Mouse (Mus musculus) hematopoietic stem cell, adult 5-6 weeks (primary cell): Measurements from ENCODE around the gene Nat10. TPM values are rescaled to one million over a fixed set of nuclear protein-coding genes. Genes with fewer than 3 reads are reported as not detected.

ENCODE experiments used
- ATAC-seq, 2 experiments: fragments of 125-278 bp in 1 of 2; replicated peaks in 1 of 2; 2 replicates each; pipeline ENCODE4 v1.8.0; 2016 to 2017; ENCODE audit warnings: inconsistent platforms in 2 of 2, mild to moderate bottlenecking in 2 of 2, moderate number of reproducible peaks in 2 of 2, low read depth in 1 of 2, moderate TSS enrichment in 1 of 2; ENCODE audit not compliant: low FRiP score in 2 of 2, poor library complexity in 2 of 2, severe bottlenecking in 2 of 2, insufficient read depth in 1 of 2, low TSS enrichment in 1 of 2
- total RNA-seq: library from RNA; stranded (forward); fragments of 172-1452, 232-1000 nt; gene quantifications from 2 replicates; pipeline ENCODE4 v1.2.3, GENCODE M21; 2017

Nat10 gene
- total RNA-seq, 1 experiment from 2014 or later, result 58.4 TPM

- peak; percentile 9 to 22; a peak in 1 of 4 replicates for ATAC-seq
Observed at GRCm38 (mm10) chr2:103706226-103706625, 54.8 kb downstream of the Nat10 start.

GRCm38 (mm10) chr2:103705826-103706225, 55.2 kb downstream of the Nat10 start:
- no peak; a peak in 1 of 4 replicates for ATAC-seq

- no peak for ATAC-seq
Observed at GRCm38 (mm10) chr2:103703865-103704264, 57.2 kb downstream of the Nat10 start.

- peak; percentile 38 to 40; a peak in 3 of 4 replicates for ATAC-seq
Observed at GRCm38 (mm10) chr2:103703336-103703735, 57.7 kb downstream of the Nat10 start.

GRCm38 (mm10) chr2:103700514-103700913, 60.6 kb downstream of the Nat10 start:
- no peak for ATAC-seq

- no peak for ATAC-seq
Observed at GRCm38 (mm10) chr2:103696177-103696576, 64.9 kb downstream of the Nat10 start.

GRCm38 (mm10) chr2:103694777-103695563, 66.1 kb downstream of the Nat10 start:
- peak; percentile 16 to 54; a peak in 1 of 4 replicates for ATAC-seq

- ATAC-seq, result no peak
Observed at GRCm38 (mm10) chr2:103692810-103693209, 68.3 kb downstream of the Nat10 start.

- ATAC-seq, result no peak
Observed at GRCm38 (mm10) chr2:103691278-103691677, 69.8 kb downstream of the Nat10 start.

- ATAC-seq, result no peak
Observed at GRCm38 (mm10) chr2:103690828-103691227, 70.2 kb downstream of the Nat10 start.

- no peak for ATAC-seq
Observed at GRCm38 (mm10) chr2:103690425-103690824, 70.6 kb downstream of the Nat10 start.

GRCm38 (mm10) chr2:103687888-103688287, 73.2 kb downstream of the Nat10 start:
- ATAC-seq, result no peak

- ATAC-seq, result no peak
Observed at GRCm38 (mm10) chr2:103687143-103687542, 73.9 kb downstream of the Nat10 start.

GRCm38 (mm10) chr2:103685581-103685980, 75.5 kb downstream of the Nat10 start:
- no peak for ATAC-seq

GRCm38 (mm10) chr2:103684926-103685577, 76.0 kb downstream of the Nat10 start:
- peak; percentile 13 to 33; a peak in 1 of 4 replicates for ATAC-seq

- ATAC-seq, result no peak
Observed at GRCm38 (mm10) chr2:103684431-103684830, 76.6 kb downstream of the Nat10 start.

- peak; percentile 66 to 69 for ATAC-seq
Observed at GRCm38 (mm10) chr2:103682927-103683442, 78.1 kb downstream of the Nat10 start.

- peak; percentile 44 to 47 for ATAC-seq
Observed at GRCm38 (mm10) chr2:103682261-103682722, 78.8 kb downstream of the Nat10 start.
